Mouse (Mus musculus) frontal cortex, postnatal 10 days (tissue): ENCODE results near the gene Piwil1.

Source experiments
- DNase-seq, 2 experiments: peaks; one replicate each; pipeline ENCODE4 v3.0.0; 2022; ENCODE audit warnings: low spot score in 2 of 2, mixed read lengths in 1 of 2

Piwil1 gene

GRCm38 (mm10) chr5:128702224-128702623, at the start of gene Piwil1:
TSS of gene Piwil1 (plus strand) at chr5:128702524.
- DNase-seq = no peak

GRCm38 (mm10) chr5:128656496-128657135, 45.7 kb upstream of the Piwil1 start:
- no peak for DNase-seq

- no peak for DNase-seq
Measured at GRCm38 (mm10) chr5:128660101-128660500, 42.2 kb upstream of the Piwil1 start.

GRCm38 (mm10) chr5:128662881-128663280, 39.4 kb upstream of the Piwil1 start:
- DNase-seq = no peak

GRCm38 (mm10) chr5:128663976-128664375, 38.3 kb upstream of the Piwil1 start:
- no peak for DNase-seq

- DNase-seq = no peak
Measured at GRCm38 (mm10) chr5:128665045-128665444, 37.3 kb upstream of the Piwil1 start.

GRCm38 (mm10) chr5:128667303-128667702, 35.0 kb upstream of the Piwil1 start:
- no peak for DNase-seq

GRCm38 (mm10) chr5:128674124-128674523, 28.2 kb upstream of the Piwil1 start:
- DNase-seq = no peak

- DNase-seq = no peak
Measured at GRCm38 (mm10) chr5:128677373-128677772, 25.0 kb upstream of the Piwil1 start.

- no peak for DNase-seq
Measured at GRCm38 (mm10) chr5:128677861-128678260, 24.5 kb upstream of the Piwil1 start.

GRCm38 (mm10) chr5:128681456-128681855, 20.9 kb upstream of the Piwil1 start:
- no peak for DNase-seq

- DNase-seq = no peak
Measured at GRCm38 (mm10) chr5:128684192-128684591, 18.1 kb upstream of the Piwil1 start.

GRCm38 (mm10) chr5:128684621-128685020, 17.7 kb upstream of the Piwil1 start:
- no peak for DNase-seq

GRCm38 (mm10) chr5:128687139-128687538, 15.2 kb upstream of the Piwil1 start:
- DNase-seq = no peak

GRCm38 (mm10) chr5:128694107-128694506, 8.2 kb upstream of the Piwil1 start:
- DNase-seq = no peak

- no peak for DNase-seq
Measured at GRCm38 (mm10) chr5:128694611-128695325, 7.6 kb upstream of the Piwil1 start.

GRCm38 (mm10) chr5:128696824-128697223, 5.5 kb upstream of the Piwil1 start:
- DNase-seq = no peak

- DNase-seq = no peak
Measured at GRCm38 (mm10) chr5:128700716-128701115, 1.6 kb upstream of the Piwil1 start.

GRCm38 (mm10) chr5:128703688-128704087, 1.4 kb downstream of the Piwil1 start:
- DNase-seq = no peak

GRCm38 (mm10) chr5:128704134-128704904, 2.0 kb downstream of the Piwil1 start:
- DNase-seq = peak in 1 of 2 experiments; percentile 31

GRCm38 (mm10) chr5:128706467-128706866, 4.1 kb downstream of the Piwil1 start:
- no peak for DNase-seq

- no peak for DNase-seq
Measured at GRCm38 (mm10) chr5:128707271-128707670, 4.9 kb downstream of the Piwil1 start.

- DNase-seq = no peak
Measured at GRCm38 (mm10) chr5:128708929-128709328, 6.6 kb downstream of the Piwil1 start.
